Mouse (Mus musculus): ENCODE measurements around the gene Zfp324.

GRCm38 (mm10) chr7:12998851-12999250 is 33.2 kb downstream of the Zfp324 start, which contains the start of gene Trim28:
- TF ChIP-seq CTCF (IDR thresholded peaks at IDR 0.05; ENCODE audit: control insufficient read depth, insufficient read depth, low read length) (no peak), POLR2A (IDR thresholded peaks at IDR 0.05; ENCODE audit: borderline replicate concordance, control insufficient read depth, low read depth, low read length) (no peak)
